Mouse (Mus musculus) stomach, embryonic 15.5 days (tissue): Measurements from ENCODE around the gene Recql. TPM values are rescaled to one million over a fixed set of nuclear protein-coding genes. Genes with fewer than 3 reads are reported as not detected.
A peak's percentile ranks its signal among the peaks of the same experiment; 100 is the strongest.

ENCODE experiments used
- ATAC-seq: fragments of 200-750 bp; cut with Nextera tagmentation; 2 replicates; pipeline ENCODE4 v1.8.0; 2017; ENCODE audit warnings: low read depth, moderate number of reproducible peaks, moderate TSS enrichment; ENCODE audit not compliant: insufficient read depth, low FRiP score
- H3K27ac ChIP-seq: fragments of 300-500 bp; sonication (generic); 2 replicates; pipeline ENCODE4 v1.5.1; 2015; ENCODE audit warnings: mild to moderate bottlenecking, inconsistent platforms
- H3K27me3 ChIP-seq: fragments of 300-500 bp; sonication (generic); replicated peaks from 2 replicates; pipeline ENCODE4 v1.6.1; 2015; ENCODE audit warnings: inconsistent platforms
- H3K36me3 ChIP-seq: fragments of 300-500 bp; sonication (generic); 2 replicates; pipeline ENCODE4 v1.6.1; 2015; ENCODE audit warnings: inconsistent platforms
- H3K4me1 ChIP-seq: fragments of 300-500 bp; sonication (generic); 2 replicates; pipeline ENCODE4 v1.6.1; 2015; ENCODE audit warnings: inconsistent platforms
- H3K4me2 ChIP-seq: fragments of 300-500 bp; sonication (generic); 2 replicates; pipeline ENCODE4 v1.6.1; 2015; ENCODE audit warnings: mild to moderate bottlenecking, inconsistent platforms
- H3K4me3 ChIP-seq: fragments of 300-500 bp; sonication (generic); replicated peaks from 2 replicates; pipeline ENCODE4 v1.5.1; 2015; ENCODE audit warnings: inconsistent platforms
- H3K9ac ChIP-seq: fragments of 300-500 bp; sonication (generic); 2 replicates; pipeline ENCODE4 v1.6.1; 2015; ENCODE audit warnings: inconsistent platforms
- H3K9me3 ChIP-seq: fragments of 300-500 bp; sonication (generic); 2 replicates; pipeline ENCODE4 v1.6.1; 2016; ENCODE audit warnings: inconsistent platforms
- WGBS: fragments of 180-500 bp; shearing (Covaris S2); methylation state at CpG from one replicate; pipeline ENCODE4 v1.1.7; 2015; 5-methylcytosine and 5-hydroxymethylcytosine counted together
- polyA plus RNA-seq: library from polyadenylated mRNA; unstranded; fragments of >200 nt; fragmentation: Nextera tagmentation; extraction: Ambion mirVana; gene quantifications from 2 replicates; pipeline ENCODE4 v1.2.1, GENCODE M21; 2015

Gene Recql
- polyA plus RNA-seq, result 22.3 and 24.2 TPM in 2 replicates

GRCm38 (mm10) chr6:142387011-142387754, at the start of gene Recql, which contains the start of gene Golt1b:
TSS of gene Recql (minus strand) at chr6:142387087.
TSS of gene Golt1b (plus strand) at chr6:142387221.
- H3K27ac ChIP-seq, result no peak within 1 kb of the TSS
- no peaks in the 10 kb centered on the region for H3K9me3 ChIP-seq
- peak; percentile 100 for ATAC-seq
- H3K36me3 ChIP-seq, result no peaks in the 10 kb centered on the region
- WGBS, result under 1% methylated on average over 87 of the region's 87 CpGs
- peaks cover 12% of the 10 kb centered on the region; the same call in 1 of the 2 replicates for H3K4me1 ChIP-seq
- peak within 1 kb of the TSS; percentile 99 for H3K4me3 ChIP-seq
- H3K4me2 ChIP-seq, result peak within 1 kb of the TSS; percentile 70
- no peaks in the 10 kb centered on the region for H3K27me3 ChIP-seq
- H3K9ac ChIP-seq, result peak within 1 kb of the TSS; percentile 93

- H3K27me3 ChIP-seq, result no peaks in the 10 kb centered on the region
- H3K4me3 ChIP-seq, result no peak overlapping the region
- H3K9ac ChIP-seq, result no peak overlapping the region
- H3K4me2 ChIP-seq, result no peak overlapping the region
- H3K27ac ChIP-seq, result no peak overlapping the region
- no peak for ATAC-seq
- H3K36me3 ChIP-seq, result no peaks in the 10 kb centered on the region
- no peaks in the 10 kb centered on the region for H3K9me3 ChIP-seq
- no peaks in the 10 kb centered on the region for H3K4me1 ChIP-seq
Measured at GRCm38 (mm10) chr6:142429072-142429471, 42.2 kb upstream of the Recql start.

GRCm38 (mm10) chr6:142424976-142425375, 38.1 kb upstream of the Recql start:
- Histone ChIP-seq H3K4me2 (no peak overlapping the region), H3K9ac (no peak overlapping the region), H3K9me3 (no peaks in the 10 kb centered on the region), H3K27me3 (no peaks in the 10 kb centered on the region), H3K4me3 (no peak overlapping the region), H3K4me1 (no peaks in the 10 kb centered on the region), H3K36me3 (no peaks in the 10 kb centered on the region), H3K27ac (no peak overlapping the region)
- 75% methylated on average over 7 of the region's 7 CpGs for WGBS
- ATAC-seq, result no peak

- WGBS, result 1% methylated on average over 24 of the region's 24 CpGs
- no peak overlapping the region for H3K27ac ChIP-seq
- peak overlapping the region; percentile 19 for H3K4me3 ChIP-seq
- peaks cover 12% of the 10 kb centered on the region for H3K27me3 ChIP-seq
- peak overlapping the region; percentile 53 for H3K4me2 ChIP-seq
- no peaks in the 10 kb centered on the region for H3K9me3 ChIP-seq
- H3K9ac ChIP-seq, result no peak overlapping the region
- H3K4me1 ChIP-seq, result no peaks in the 10 kb centered on the region
- ATAC-seq, result no peak
- H3K36me3 ChIP-seq, result no peaks in the 10 kb centered on the region
Measured at GRCm38 (mm10) chr6:142414597-142414996, 27.7 kb upstream of the Recql start.

GRCm38 (mm10) chr6:142413845-142414244, 27.0 kb upstream of the Recql start:
- H3K27me3 ChIP-seq, result peaks cover 12% of the 10 kb centered on the region
- H3K4me1 ChIP-seq, result no peaks in the 10 kb centered on the region
- no peak overlapping the region for H3K4me3 ChIP-seq
- H3K36me3 ChIP-seq, result no peaks in the 10 kb centered on the region
- no peaks in the 10 kb centered on the region for H3K9me3 ChIP-seq
- H3K27ac ChIP-seq, result no peak overlapping the region
- H3K9ac ChIP-seq, result no peak overlapping the region
- 14% methylated on average over 12 of the region's 12 CpGs for WGBS
- ATAC-seq, result no peak
- no peak overlapping the region for H3K4me2 ChIP-seq

- H3K4me2 ChIP-seq, result no peak within 1 kb of the TSS
- no peak within 1 kb of the TSS for H3K9ac ChIP-seq
- H3K4me3 ChIP-seq, result no peak within 1 kb of the TSS
- H3K9me3 ChIP-seq, result no peaks in the 10 kb centered on the region
- ATAC-seq, result no peak
- H3K36me3 ChIP-seq, result no peaks in the 10 kb centered on the region
- no peak within 1 kb of the TSS for H3K27ac ChIP-seq
- H3K4me1 ChIP-seq, result no peaks in the 10 kb centered on the region
- H3K27me3 ChIP-seq, result peaks cover 12% of the 10 kb centered on the region
- WGBS, result 56% methylated on average over 11 of the region's 11 CpGs
Measured at GRCm38 (mm10) chr6:142412906-142413491, 26.1 kb upstream of the Recql start, which contains the start of gene Spx. TSS of gene Spx (plus strand) at chr6:142413441.

- H3K9ac ChIP-seq, result no peak overlapping the region
- no peaks in the 10 kb centered on the region for H3K36me3 ChIP-seq
- 16% methylated on average over 1 of the region's 1 CpGs for WGBS
- no peak overlapping the region for H3K4me2 ChIP-seq
- no peaks in the 10 kb centered on the region for H3K9me3 ChIP-seq
- ATAC-seq, result no peak
- H3K4me1 ChIP-seq, result no peaks in the 10 kb centered on the region
- H3K27me3 ChIP-seq, result peaks cover 12% of the 10 kb centered on the region
- no peak overlapping the region for H3K4me3 ChIP-seq
- no peak overlapping the region for H3K27ac ChIP-seq
Measured at GRCm38 (mm10) chr6:142411140-142411539, 24.3 kb upstream of the Recql start.

- Histone ChIP-seq H3K9me3 (no peaks in the 10 kb centered on the region), H3K27ac (no peak overlapping the region), H3K9ac (no peak overlapping the region), H3K4me2 (no peak overlapping the region), H3K27me3 (no peaks in the 10 kb centered on the region), H3K4me1 (no peaks in the 10 kb centered on the region), H3K4me3 (no peak overlapping the region), H3K36me3 (peaks cover 22% of the 10 kb centered on the region)
- 89% methylated on average over 6 of the region's 6 CpGs for WGBS
- no peak for ATAC-seq
Measured at GRCm38 (mm10) chr6:142395756-142396155, 8.9 kb upstream of the Recql start.

- ATAC-seq, result no peak
- Histone ChIP-seq H3K27ac (no peak overlapping the region), H3K9ac (no peak overlapping the region), H3K4me1 (no peaks in the 10 kb centered on the region), H3K27me3 (no peaks in the 10 kb centered on the region), H3K4me2 (no peak overlapping the region), H3K4me3 (no peak overlapping the region), H3K9me3 (no peaks in the 10 kb centered on the region), H3K36me3 (peaks cover 19% of the 10 kb centered on the region)
- 85% methylated on average over 5 of the region's 5 CpGs for WGBS
Measured at GRCm38 (mm10) chr6:142394669-142395068, 7.8 kb upstream of the Recql start.

GRCm38 (mm10) chr6:142392312-142392711, 5.4 kb upstream of the Recql start:
- H3K9me3 ChIP-seq, result no peaks in the 10 kb centered on the region
- ATAC-seq, result no peak
- H3K4me2 ChIP-seq, result no peak overlapping the region
- no peak overlapping the region for H3K4me3 ChIP-seq
- no peak overlapping the region for H3K27ac ChIP-seq
- no peaks in the 10 kb centered on the region for H3K27me3 ChIP-seq
- H3K9ac ChIP-seq, result no peak overlapping the region
- H3K36me3 ChIP-seq, result peaks cover 19% of the 10 kb centered on the region
- H3K4me1 ChIP-seq, result peaks cover 12% of the 10 kb centered on the region; the same call in 1 of the 2 replicates
- 74% methylated on average over 5 of the region's 5 CpGs for WGBS

- 83% methylated on average over 2 of the region's 2 CpGs for WGBS
- H3K4me2 ChIP-seq, result no peak overlapping the region
- no peak overlapping the region for H3K4me3 ChIP-seq
- H3K27ac ChIP-seq, result no peak overlapping the region
- H3K9ac ChIP-seq, result no peak overlapping the region
- no peak for ATAC-seq
- H3K36me3 ChIP-seq, result peaks cover 8% of the 10 kb centered on the region; the same call in 1 of the 2 replicates
- H3K27me3 ChIP-seq, result no peaks in the 10 kb centered on the region
- peaks cover 12% of the 10 kb centered on the region; the same call in 1 of the 2 replicates for H3K4me1 ChIP-seq
- no peaks in the 10 kb centered on the region for H3K9me3 ChIP-seq
Measured at GRCm38 (mm10) chr6:142389101-142389500, 2.2 kb upstream of the Recql start.

GRCm38 (mm10) chr6:142387755-142388271, 926 bp upstream of the Recql start:
- Histone ChIP-seq H3K36me3 (peaks cover under 1% of the 10 kb centered on the region; the same call in 1 of the 2 replicates), H3K9me3 (no peaks in the 10 kb centered on the region), H3K27me3 (no peaks in the 10 kb centered on the region), H3K4me2 (peak overlapping the region; percentile 70), H3K27ac (no peak overlapping the region), H3K4me1 (peaks cover 12% of the 10 kb centered on the region; the same call in 1 of the 2 replicates), H3K4me3 (peak overlapping the region; percentile 99), H3K9ac (peak overlapping the region; percentile 93)
- 15% methylated on average over 8 of the region's 8 CpGs for WGBS
- no peak for ATAC-seq
